Mouse (Mus musculus): ENCODE results near the gene Chmp4b. TPM values are rescaled to one million over a fixed set of nuclear protein-coding genes. Genes with fewer than 3 reads are reported as not detected.

The Chmp4b gene
- polyA plus RNA-seq, 1 experiment from 2014 or later = 25.1 TPM

- Histone ChIP-seq H3K27ac (no peak overlapping the region), H3K27me3 (no peaks in the 10 kb centered on the region), H3K4me1 (replicated peaks) (no peaks in the 10 kb centered on the region), H3K9ac (no peak overlapping the region), H3K4me2 (no peak overlapping the region), H3K9me3 (replicated peaks) (no peaks in the 10 kb centered on the region), H3K4me3 (no peak overlapping the region), H3K36me3 (no peaks in the 10 kb centered on the region)
- 82% methylated on average over 4 of the region's 4 CpGs for WGBS
- ATAC-seq (replicated peaks; ENCODE audit: insufficient number of reproducible peaks, insufficient read depth, low FRiP score, low read depth) = no peak
These were observed 72.0 kb downstream of the Chmp4b start for GRCm38 (mm10) chr2:154723473-154723872.

DNA sequence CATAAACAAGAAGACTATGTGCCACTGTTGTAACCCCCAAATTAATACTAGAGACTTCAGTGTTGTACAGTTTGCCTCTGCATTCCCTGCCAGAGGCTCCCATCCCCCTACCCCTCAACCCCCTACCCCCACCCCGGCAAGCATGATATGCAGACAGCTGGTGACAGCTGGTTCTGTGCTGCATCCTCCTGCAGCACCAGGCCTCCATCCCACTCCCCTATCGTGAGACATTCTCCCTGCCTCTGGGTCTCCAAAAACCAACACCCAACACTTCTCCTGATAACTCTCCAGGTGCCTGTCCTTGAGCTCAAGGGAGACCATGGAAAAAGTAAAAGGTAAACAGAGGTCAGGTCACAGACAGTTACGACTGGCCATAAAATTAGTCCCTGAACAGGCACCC is 78.2 kb downstream of the Chmp4b start:
- ATAC-seq (replicated peaks; ENCODE audit: insufficient number of reproducible peaks, insufficient read depth, low FRiP score, low read depth) = no peak
- Histone ChIP-seq H3K27me3 (no peaks in the 10 kb centered on the region), H3K9ac (no peak overlapping the region), H3K9me3 (replicated peaks) (no peaks in the 10 kb centered on the region), H3K4me1 (replicated peaks) (no peaks in the 10 kb centered on the region), H3K4me3 (no peak overlapping the region), H3K4me2 (no peak overlapping the region), H3K36me3 (no peaks in the 10 kb centered on the region), H3K27ac (no peak overlapping the region)
- WGBS = 42% methylated on average over 3 of the region's 3 CpGs

- no peak for ATAC-seq (replicated peaks; ENCODE audit: insufficient number of reproducible peaks, insufficient read depth, low FRiP score, low read depth)
- Histone ChIP-seq H3K27me3 (no peaks in the 10 kb centered on the region), H3K4me1 (replicated peaks) (no peaks in the 10 kb centered on the region), H3K27ac (no peak overlapping the region), H3K4me3 (no peak overlapping the region), H3K36me3 (no peaks in the 10 kb centered on the region), H3K9ac (no peak overlapping the region), H3K4me2 (no peak overlapping the region), H3K9me3 (replicated peaks) (no peaks in the 10 kb centered on the region)
- 60% methylated on average over 3 of the region's 3 CpGs for whole genome bisulfite sequencing
These were observed 79.3 kb downstream of the Chmp4b start for GRCm38 (mm10) chr2:154730841-154731240.

- no peak overlapping the region for H3K9ac ChIP-seq
- H3K27ac ChIP-seq = no peak overlapping the region
- WGBS = 40% methylated on average over 2 of the region's 2 CpGs
- H3K4me3 ChIP-seq = no peak overlapping the region
- ATAC-seq (replicated peaks; ENCODE audit: insufficient number of reproducible peaks, insufficient read depth, low FRiP score, low read depth) = no peak
- H3K27me3 ChIP-seq = no peaks in the 10 kb centered on the region
- no peaks in the 10 kb centered on the region for H3K36me3 ChIP-seq
- no peaks in the 10 kb centered on the region for H3K9me3 ChIP-seq (replicated peaks)
- no peak overlapping the region for H3K4me2 ChIP-seq
- no peaks in the 10 kb centered on the region for H3K4me1 ChIP-seq (replicated peaks)
These were observed 80.4 kb downstream of the Chmp4b start for GRCm38 (mm10) chr2:154731916-154732315.

DNA sequence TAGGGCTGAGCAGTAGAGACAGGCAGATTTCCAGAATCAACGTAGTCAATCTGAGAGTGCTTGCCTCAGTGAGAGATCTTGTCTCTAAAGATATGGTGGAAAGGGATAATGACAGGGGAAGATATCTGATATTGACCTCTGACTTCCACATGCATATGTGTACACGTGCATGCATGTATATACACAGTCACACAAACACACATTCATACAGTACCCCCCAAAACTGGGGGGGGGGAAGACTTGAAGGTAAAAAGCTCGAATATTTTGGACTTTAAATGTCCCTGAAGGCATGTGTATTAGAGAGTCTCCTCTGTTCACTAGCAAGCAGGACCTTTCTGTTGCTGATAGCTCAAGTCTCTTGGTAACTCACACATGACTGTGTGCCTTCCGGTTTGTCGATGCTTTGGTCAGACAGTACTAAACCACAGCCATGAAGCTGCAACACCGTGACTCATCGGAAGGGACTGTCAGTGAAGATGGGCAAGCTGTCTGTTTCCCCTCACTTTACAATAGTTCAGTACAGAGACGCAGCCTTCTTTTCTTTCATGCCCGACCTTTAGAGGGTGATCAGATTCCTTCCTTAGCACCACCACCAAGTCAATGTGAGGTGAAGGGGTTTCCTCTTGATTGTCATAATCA is 81.1 kb downstream of the Chmp4b start:
- Histone ChIP-seq H3K9me3 (replicated peaks) (no peaks in the 10 kb centered on the region), H3K27me3 (no peaks in the 10 kb centered on the region), H3K4me3 (no peak overlapping the region), H3K36me3 (no peaks in the 10 kb centered on the region), H3K9ac (no peak overlapping the region), H3K27ac (no peak overlapping the region), H3K4me2 (no peak overlapping the region), H3K4me1 (replicated peaks) (no peaks in the 10 kb centered on the region)
- WGBS = 63% methylated on average over 9 of the region's 9 CpGs
- no peak for ATAC-seq (replicated peaks; ENCODE audit: insufficient number of reproducible peaks, insufficient read depth, low FRiP score, low read depth)

DNA sequence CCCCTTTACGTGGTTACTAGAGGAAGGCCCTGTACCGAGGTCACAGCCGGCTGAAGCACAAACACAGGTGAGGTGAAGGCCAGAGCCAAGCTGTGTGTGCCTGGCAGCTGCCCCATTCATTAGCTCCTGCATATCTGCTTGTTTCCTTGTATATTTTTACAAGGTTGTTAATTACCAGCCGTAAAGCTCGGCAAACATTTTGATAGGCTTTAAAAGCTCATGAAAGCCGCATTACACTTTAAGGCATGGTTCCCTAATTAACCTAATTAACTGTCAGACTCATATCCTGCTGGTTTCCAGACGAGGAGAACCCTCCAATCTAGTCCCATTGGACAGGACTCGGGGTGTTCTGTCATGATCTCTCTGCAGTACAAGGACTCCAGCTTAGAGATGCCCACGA is 83.5 kb downstream of the Chmp4b start:
- H3K9me3 ChIP-seq (replicated peaks) = no peaks in the 10 kb centered on the region
- H3K4me1 ChIP-seq (replicated peaks) = no peaks in the 10 kb centered on the region
- H3K27me3 ChIP-seq = no peaks in the 10 kb centered on the region

DNA sequence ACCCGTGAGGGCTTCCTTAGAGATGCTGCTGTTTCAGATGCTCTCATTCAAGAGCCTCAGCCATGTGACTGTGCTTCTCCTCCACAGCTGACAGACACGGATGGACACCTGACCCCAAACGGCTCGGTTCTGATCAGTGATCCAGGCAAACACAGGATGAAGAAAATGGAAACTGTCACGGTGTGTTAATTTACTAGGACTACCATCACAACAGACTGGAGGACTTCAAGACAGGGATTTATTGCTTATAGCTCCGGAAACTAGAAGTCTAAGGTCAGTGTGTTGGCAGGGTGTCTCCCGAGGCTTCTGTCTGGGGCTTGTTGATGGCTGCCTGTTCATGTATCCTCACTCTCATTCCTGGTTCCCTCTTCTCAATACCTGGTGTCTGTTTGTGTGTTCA is 83.9 kb downstream of the Chmp4b start:
- no peaks in the 10 kb centered on the region for H3K9me3 ChIP-seq (replicated peaks)
- 66% methylated on average over 7 of the region's 7 CpGs for WGBS
- no peaks in the 10 kb centered on the region for H3K4me1 ChIP-seq (replicated peaks)
- no peak overlapping the region for H3K4me2 ChIP-seq
- H3K36me3 ChIP-seq = no peaks in the 10 kb centered on the region
- no peak overlapping the region for H3K9ac ChIP-seq
- no peak for ATAC-seq (replicated peaks; ENCODE audit: insufficient number of reproducible peaks, insufficient read depth, low FRiP score, low read depth)
- no peaks in the 10 kb centered on the region for H3K27me3 ChIP-seq
- no peak overlapping the region for H3K4me3 ChIP-seq
- no peak overlapping the region for H3K27ac ChIP-seq

More for the DNA sequence above, 83.5 kb downstream of the Chmp4b start:
- Histone ChIP-seq H3K4me3 (no peak overlapping the region), H3K4me2 (no peak overlapping the region), H3K27ac (no peak overlapping the region), H3K9ac (no peak overlapping the region), H3K36me3 (no peaks in the 10 kb centered on the region)
- 63% methylated on average over 9 of the region's 9 CpGs for WGBS
- ATAC-seq (replicated peaks; ENCODE audit: insufficient number of reproducible peaks, insufficient read depth, low FRiP score, low read depth) = no peak

DNA sequence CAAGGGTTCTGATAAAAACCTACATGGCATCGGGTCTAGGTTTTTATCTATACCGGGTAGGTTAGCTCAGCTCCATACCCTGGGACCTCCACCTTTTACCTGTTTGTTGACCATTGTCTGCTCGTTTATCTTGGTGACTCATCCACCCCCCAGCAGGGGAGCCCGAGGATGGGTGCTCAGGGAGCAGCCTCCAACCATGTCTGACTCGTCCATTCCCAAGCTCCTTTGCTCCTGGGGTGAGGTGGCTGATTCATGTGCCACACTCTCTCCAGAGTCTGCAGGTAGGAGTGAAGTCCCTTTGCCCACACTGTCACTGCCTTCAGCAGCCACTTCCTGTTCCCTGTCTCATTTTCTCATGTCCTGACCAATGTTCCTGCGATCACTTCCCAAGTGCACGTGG is 84.5 kb downstream of the Chmp4b start:
- no peaks in the 10 kb centered on the region for H3K4me1 ChIP-seq (replicated peaks)
- H3K9ac ChIP-seq = no peak overlapping the region
- no peak for ATAC-seq (replicated peaks; ENCODE audit: insufficient number of reproducible peaks, insufficient read depth, low FRiP score, low read depth)
- H3K4me3 ChIP-seq = no peak overlapping the region
- H3K27me3 ChIP-seq = no peaks in the 10 kb centered on the region
- H3K36me3 ChIP-seq = no peaks in the 10 kb centered on the region
- H3K27ac ChIP-seq = no peak overlapping the region
- H3K4me2 ChIP-seq = no peak overlapping the region
- no peaks in the 10 kb centered on the region for H3K9me3 ChIP-seq (replicated peaks)
- WGBS = 68% methylated on average over 7 of the region's 7 CpGs

DNA sequence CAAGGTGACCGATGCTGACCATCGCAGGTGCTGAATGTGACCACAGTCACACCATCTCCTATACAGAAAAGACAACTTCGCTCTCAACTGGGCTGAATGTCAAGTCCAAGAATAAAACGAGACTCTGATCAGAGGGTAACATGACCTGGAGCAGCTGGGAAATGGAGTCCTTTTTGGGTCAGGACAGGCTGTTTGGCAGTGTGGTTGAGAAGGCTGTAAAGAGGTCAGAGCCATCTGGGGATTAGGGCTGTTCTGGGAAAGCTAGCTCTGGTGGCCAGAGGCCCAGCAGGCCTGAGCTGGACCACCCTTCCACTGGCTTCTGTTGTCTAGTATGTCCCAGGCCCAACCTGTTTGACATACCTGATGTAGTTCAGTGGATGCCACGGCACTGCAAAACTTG is 87.1 kb downstream of the Chmp4b start:
- Histone ChIP-seq H3K4me1 (replicated peaks) (no peaks in the 10 kb centered on the region), H3K4me3 (no peak overlapping the region), H3K36me3 (no peaks in the 10 kb centered on the region), H3K9me3 (replicated peaks) (no peaks in the 10 kb centered on the region), H3K27me3 (no peaks in the 10 kb centered on the region), H3K27ac (no peak overlapping the region), H3K9ac (no peak overlapping the region), H3K4me2 (no peak overlapping the region)
- 78% methylated on average over 5 of the region's 5 CpGs for WGBS
- no peak for ATAC-seq (replicated peaks; ENCODE audit: insufficient number of reproducible peaks, insufficient read depth, low FRiP score, low read depth)

DNA sequence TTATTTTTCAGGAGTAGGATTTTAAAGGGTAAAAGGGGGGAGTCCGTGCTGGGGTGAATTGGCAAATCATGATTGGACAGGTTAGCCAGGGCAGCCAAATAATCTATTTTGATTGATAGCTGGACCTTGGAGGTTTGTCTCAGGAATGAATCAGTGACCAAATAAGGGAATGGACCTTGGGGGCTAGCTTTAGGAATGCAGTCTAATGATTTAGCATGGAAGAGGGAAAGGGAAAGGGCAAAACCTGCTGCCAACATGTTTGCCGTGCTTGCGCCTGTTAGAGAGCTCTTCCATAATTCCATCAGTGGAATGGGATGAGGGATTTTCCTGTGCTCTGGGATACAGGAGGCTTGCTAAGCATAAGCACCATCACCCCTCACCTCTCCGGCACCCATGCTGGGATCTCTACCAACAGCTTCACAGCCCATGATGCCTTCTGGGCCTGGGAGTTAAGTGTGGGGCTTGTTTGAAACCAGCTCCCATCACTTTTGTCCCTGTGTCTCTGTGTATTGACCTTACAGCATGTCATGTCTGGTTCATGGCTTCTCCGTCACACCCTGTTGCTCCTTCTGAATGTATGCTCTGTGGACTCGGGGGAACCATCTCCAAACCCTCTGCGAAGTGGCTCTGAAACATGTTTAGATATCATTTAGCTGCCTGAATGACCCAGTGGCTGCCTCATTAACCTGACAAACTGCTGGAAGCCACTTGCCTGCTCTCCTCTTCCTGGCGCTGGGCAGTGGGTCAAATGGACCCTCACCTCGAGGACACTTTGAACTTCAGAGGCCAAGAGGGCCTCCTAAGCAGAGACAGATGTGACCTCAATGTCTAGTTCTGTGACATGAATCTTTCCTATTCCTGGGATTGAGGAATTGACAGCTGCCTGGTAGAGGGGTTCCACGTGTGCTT is 91.7 kb downstream of the Chmp4b start:
- no peaks in the 10 kb centered on the region for H3K4me1 ChIP-seq (replicated peaks)
- ATAC-seq (replicated peaks; ENCODE audit: insufficient number of reproducible peaks, insufficient read depth, low FRiP score, low read depth) = no peak

DNA sequence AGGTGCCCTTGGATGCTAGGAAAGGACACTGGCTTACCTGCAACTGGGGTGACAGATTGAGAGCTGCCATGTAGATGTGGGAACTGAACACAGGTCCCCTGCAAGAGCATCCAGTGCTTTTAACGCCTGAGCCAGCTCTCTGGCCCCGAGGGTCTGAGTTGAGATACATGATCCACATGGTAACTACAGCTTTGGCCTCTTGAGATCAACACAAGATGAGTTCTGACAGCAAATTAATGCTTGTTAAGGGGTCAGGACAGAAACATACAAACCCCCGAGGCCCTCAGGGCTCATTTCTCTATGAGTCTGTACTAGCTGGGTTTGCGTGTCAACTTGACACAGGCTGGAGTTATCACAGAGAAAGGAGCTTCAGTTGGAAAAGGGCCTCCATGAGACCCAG is 92.4 kb downstream of the Chmp4b start:
- H3K4me3 ChIP-seq = no peak overlapping the region
- no peaks in the 10 kb centered on the region for H3K27me3 ChIP-seq
- no peaks in the 10 kb centered on the region for H3K4me1 ChIP-seq (replicated peaks)
- H3K9me3 ChIP-seq (replicated peaks) = no peaks in the 10 kb centered on the region
- H3K9ac ChIP-seq = no peak overlapping the region
- no peak for ATAC-seq (replicated peaks; ENCODE audit: insufficient number of reproducible peaks, insufficient read depth, low FRiP score, low read depth)
- no peak overlapping the region for H3K27ac ChIP-seq
- H3K4me2 ChIP-seq = no peak overlapping the region
- H3K36me3 ChIP-seq = no peaks in the 10 kb centered on the region
- 60% methylated on average over 4 of the region's 4 CpGs for WGBS

More for the DNA sequence above, 91.7 kb downstream of the Chmp4b start:
- Histone ChIP-seq H3K4me2 (no peak overlapping the region), H3K9me3 (replicated peaks) (no peaks in the 10 kb centered on the region), H3K27ac (no peak overlapping the region), H3K4me3 (no peak overlapping the region), H3K27me3 (no peaks in the 10 kb centered on the region), H3K36me3 (no peaks in the 10 kb centered on the region), H3K9ac (no peak overlapping the region)
- WGBS = 68% methylated on average over 10 of the region's 10 CpGs

Data from heart, embryonic 15.5 days (tissue).